Mouse (Mus musculus): ENCODE results near the gene Col12a1. TPM values are rescaled to one million over a fixed set of nuclear protein-coding genes. Genes with fewer than 3 reads are reported as not detected.

Col12a1 gene
- 1 to 10 TPM; 5.4 to 6.2 TPM for total RNA-seq (2021)

DNA sequence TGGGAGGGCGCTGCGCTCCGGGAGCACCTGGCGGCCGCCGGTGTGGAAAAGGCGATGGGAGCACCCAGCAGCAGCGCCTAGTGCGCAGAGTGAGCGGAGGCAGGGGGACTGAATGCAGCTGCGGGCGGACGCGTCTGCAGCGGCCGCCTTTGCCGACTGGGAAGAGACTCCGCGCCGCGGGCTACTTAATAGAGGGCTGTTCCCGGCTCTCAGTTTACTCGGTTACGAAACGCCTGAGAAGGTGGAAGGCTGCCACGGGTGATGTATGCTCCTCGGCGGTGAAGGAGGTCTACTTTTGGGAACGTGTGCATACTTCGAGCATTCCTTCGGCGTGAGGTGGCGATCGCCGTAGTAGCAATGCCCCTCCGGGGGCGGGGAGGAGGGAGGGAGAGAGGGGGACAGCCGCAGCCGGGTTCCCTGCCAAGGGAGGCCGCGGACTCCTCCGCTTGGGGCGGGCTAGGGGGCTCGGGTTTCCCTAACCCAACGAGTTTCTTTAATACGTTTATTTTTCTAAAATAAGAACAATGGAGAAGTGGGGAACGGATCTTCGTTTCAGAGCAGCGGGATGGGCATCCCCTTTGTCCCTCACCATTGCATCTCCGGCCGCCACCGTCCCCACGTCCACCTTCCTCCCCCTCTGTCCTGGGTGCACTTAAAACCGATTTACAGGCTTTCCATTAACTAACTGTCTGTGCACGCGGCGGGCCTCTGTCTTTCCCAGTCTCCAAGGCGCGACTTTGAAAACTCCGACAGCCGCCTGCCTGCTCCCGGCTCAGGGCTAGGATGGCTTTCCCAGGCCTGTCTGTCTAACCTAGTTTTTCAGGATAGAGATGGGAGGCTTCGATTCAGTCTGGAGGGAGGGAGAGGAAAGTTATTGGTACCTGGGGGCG is at the start of gene Col12a1:
Gene Col12a1, minus strand, starts transcription at position 351 of the 890 bp plus-strand sequence.
- intact Hi-C loops (cut with DNase I): no loop called here

DNA sequence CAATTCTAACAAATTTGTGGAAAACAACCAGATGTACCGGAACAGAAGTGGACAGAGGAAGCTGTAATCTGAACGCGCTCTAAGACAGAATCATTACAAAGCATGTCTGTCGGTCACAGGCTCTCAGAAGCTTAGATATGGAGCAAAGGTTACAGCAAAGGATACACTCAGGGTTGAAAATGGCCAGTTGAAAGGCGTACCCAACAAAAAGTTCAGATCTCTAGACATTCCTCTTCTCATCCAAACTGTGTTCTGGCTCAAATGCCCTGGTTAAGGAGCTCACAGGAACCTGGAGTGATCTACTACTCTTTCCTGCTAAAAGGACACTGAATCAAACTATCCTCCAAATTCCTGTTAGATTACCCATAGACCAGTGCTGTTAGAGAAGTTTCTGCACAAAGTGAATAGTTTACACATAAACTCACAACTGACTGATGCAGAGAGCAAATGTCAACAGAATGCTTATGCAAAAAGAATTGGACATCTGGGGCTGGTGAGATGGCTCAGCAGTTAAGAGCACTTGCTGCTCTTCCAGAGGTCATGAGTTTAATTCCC is 48.4 kb upstream of the Col12a1 start:
- intact Hi-C loops (cut with DNase I): no loop called here
- no peak for DNase-seq (ENCODE audit: low spot score in 2 of 2)

More for the DNA sequence above, at the start of gene Col12a1:
- no peak for DNase-seq (ENCODE audit: low spot score in 2 of 2)

DNA sequence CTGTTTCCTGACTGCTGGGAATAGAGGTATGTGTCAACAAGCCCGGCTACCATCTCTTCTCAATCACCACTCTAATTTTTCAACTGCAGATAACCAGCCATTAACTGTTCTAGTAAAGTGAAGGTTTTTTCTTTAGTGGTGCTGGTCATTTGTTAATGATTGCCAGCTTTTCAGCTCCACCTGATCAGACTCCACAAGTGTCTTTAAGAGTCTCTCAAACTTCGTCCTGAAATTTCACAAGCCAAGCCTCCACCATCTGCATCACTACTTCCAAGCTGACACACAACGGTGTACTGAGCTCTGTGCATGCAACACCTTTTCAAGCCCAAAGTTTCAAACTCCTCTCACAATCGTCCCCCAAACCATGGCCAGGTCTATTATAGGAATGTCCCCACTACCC is 46.7 kb upstream of the Col12a1 start:
- intact Hi-C loops (cut with DNase I): no loop called here
- DNase-seq (ENCODE audit: low spot score in 2 of 2): no peak

DNA sequence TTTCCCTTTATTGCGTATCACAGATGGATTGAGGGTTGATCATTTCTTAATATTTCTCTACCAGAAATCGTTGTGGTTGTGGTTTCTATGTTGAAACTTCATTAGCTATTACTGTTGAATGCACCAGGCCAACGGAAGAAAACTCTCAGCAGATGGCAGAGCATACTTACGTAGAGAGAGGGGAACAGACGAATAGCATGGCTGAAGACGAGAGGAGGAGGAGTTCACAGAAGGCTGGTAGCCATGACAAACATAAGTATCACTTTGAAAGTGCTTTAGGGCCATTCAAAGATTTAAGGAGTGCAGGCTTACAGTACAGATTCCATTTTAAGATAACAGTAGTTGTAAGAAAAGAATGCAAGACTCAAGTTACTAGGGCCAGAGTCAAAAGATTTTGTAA is 43.9 kb upstream of the Col12a1 start:
- DNase-seq (ENCODE audit: low spot score in 2 of 2): no peak
- intact Hi-C loops (cut with DNase I): no loop called here

DNA sequence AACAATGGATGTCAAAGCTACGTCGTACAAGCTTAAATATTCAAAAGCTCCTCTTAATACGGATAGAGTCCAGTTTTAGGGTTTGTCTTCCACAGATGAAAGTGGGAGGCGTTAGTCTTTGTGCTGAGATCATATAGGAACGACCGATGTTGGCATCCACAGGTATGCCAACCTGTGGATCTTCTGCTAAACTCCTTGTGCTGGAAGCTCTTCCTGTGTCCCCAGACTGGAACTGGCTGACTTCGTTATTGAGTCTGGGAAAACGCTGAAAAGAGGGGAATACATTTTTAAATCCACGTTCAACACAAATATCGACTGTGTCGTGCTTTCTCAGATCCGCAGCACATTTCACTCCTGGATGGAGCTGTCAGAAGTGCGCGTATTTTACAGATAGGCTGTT is 41.4 kb upstream of the Col12a1 start:
- intact Hi-C loops (cut with DNase I): no loop called here
- no peak for DNase-seq (ENCODE audit: low spot score in 2 of 2)

DNA sequence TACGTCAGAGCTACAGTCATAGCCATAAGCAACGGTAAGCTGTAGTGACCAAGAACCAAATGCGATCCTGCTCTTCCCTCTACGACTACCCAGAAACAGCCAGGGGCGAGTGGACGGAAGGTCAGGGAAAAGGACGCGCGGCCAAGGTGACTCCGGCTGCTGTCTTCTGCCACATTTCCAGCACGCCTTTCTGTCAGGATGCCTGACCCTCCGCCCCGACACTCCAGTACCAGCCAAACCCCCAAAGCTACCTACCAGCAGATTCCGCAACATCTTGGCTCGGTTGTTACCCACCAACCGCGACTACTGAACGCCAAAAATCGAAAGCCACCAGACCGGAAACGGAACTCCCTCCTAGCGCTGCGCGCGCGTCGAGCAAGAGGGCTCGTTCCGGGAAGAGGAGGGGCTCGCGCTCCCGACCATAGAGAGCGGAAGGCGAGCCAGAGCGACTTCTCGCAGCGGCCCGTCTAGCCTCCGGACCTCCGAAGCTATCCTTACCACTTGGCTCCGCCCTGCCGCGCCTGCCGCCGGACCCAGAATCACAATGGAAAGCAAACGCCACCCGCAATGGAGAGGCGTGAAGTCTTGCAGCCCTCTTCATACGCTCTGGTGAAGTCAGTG is 40.9 kb upstream of the Col12a1 start, which contains the start of gene Cox7a2:
Gene Cox7a2, minus strand, starts transcription at position 494 of the 621 bp plus-strand sequence.
- DNase-seq (ENCODE audit: low spot score in 2 of 2): peak; percentile 92 to 93
- intact Hi-C loops (cut with DNase I): loop anchor here (1.0 kb wide), 1 partner anchor 34 kb away; the partner anchor contains the start of gene Tmem30a

DNA sequence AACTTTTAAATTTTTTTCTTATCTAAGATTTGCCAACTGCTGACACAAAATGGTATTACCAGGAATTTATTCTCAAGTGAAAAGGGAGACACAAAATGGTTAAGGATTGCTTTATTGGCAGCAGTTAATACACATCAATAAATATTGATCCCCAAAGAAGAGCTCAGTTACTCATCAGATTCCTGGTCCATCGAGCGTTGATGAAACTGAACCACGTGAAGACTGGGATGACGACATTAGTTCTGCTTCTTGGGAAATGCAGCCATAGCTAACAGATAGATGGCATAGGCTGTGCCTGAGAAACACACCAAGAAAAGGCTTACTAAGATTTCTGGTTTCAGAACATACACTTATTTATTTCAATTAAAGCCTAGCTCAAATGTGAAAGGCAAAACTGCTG is 36.7 kb upstream of the Col12a1 start:
- intact Hi-C loops (cut with DNase I): no loop called here
- DNase-seq (ENCODE audit: low spot score in 2 of 2): no peak

DNA sequence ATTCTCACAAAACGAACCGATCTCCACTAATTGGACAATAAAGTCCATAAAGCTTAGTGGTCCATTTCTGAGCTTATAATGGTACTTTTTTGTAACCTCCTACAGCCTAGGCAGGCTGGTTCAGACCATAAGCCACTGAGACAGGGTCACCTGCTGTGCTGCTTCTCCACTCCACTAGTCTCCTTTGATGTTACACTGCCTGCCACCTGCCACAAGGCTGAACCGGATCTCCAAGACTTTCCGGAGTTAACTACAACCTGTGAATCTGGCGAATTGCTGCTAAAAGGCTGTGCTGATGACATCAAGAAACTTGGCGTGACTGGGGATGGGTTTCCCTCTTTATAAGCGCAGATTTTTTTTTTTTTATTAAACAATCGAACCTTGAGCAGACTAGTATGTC is 33.2 kb upstream of the Col12a1 start:
- DNase-seq (ENCODE audit: low spot score in 2 of 2): no peak
- intact Hi-C loops (cut with DNase I): no loop called here

DNA sequence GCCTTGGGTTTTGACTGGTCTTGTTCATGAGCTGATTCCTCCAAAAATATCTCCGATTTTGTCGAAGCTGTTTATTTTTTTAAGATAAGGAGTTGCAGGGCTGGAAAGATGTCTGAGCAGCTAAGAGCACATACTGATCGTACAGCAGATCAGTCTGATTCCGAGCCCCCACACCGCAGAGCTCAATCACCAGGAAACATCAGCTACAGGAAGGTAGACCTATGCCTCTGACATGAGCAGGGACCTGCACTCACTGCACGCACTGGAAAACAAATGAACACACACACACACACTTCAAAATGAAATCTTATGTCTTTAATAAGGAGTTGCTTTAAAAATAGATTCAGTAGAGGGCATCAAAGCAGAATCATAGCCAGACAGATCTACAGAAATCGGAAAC is 32.1 kb upstream of the Col12a1 start:
- DNase-seq (ENCODE audit: low spot score in 2 of 2): no peak
- intact Hi-C loops (cut with DNase I): no loop called here

DNA sequence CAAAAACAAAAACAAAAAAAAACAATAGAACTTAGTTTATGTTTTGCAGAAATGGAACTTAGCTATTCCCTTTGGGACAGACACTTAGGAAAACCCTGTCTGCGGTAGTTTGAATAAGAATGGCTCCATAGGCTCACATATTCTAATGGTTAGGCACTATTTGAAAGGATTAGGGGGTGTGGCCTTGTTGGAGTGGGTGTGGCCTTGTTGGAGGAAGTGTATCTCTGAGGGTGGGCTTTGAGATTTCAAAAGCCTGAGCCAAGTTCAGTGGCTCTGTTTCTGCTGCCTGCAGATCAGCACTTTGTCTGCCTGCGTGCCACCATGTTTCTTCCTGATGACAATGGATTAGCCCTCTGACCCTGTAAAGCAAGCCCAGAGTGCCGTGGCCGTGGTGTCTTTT is 26.4 kb upstream of the Col12a1 start:
- intact Hi-C loops (cut with DNase I): no loop called here
- DNase-seq (ENCODE audit: low spot score in 2 of 2): no peak

DNA sequence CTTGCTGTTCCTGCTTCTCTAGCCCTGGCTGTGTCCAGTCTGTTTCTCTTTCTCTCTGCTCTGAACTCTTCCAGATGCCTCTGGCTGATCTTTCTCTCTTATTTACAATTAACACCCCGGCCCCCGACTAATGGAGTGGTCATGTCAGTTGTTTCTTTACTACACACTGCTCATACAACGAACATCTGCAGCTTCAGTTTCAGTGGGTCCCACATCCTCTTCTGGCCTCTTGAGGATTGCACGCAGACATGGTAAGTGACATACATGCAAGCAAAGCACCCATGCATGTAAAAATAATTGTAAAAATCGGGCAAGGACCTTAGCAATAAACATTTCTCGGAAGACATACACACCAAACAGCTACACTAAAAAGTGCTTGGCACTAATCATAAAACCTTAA is 17.0 kb upstream of the Col12a1 start:
- intact Hi-C loops (cut with DNase I): no loop called here
- no peak for DNase-seq (ENCODE audit: low spot score in 2 of 2)

DNA sequence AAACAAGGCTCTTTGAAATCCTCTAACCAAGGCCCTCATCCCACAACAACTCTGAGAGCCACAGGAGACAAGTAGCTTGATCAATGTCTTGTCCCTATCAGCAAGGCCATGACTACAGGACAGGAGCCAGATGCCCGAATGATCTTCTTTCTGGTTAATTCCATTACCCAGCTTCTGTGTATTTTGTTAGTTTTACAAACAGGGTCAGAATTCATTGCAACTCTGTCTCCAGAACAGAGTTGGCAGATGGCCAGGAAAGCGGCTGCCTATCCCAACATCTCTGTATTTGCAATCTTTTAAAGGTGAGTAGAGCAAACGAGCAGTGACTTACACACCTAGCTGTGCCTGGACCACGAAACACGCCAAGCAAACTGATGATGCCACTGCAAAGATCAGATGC is 11.7 kb upstream of the Col12a1 start:
- intact Hi-C loops (cut with DNase I): no loop called here

DNA sequence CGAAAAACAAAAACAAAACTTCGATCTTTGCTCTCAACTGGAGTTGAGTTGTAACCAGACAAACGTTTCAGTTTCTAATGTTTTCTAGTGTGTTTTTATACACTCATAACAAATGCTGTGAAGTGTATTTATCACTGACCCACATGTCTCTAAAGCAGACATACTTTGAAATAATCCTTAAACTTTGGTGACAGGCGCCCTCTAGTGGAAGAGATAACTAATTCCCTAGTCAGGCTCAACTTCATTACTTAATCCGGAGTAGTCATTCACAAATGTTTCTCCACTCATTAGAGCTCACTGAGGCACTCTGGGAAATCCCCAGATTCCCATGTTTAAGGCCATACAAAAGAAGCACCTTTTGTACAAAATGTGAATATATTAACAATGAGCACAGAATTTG is 4.5 kb upstream of the Col12a1 start:
- intact Hi-C loops (cut with DNase I): loop anchor here (5.0 kb wide), 2 partner anchors 951 to 1076 kb away; no protein-coding TSS in a partner anchor

More for the DNA sequence above, 11.7 kb upstream of the Col12a1 start:
- no peak for DNase-seq (ENCODE audit: low spot score in 2 of 2)

DNA sequence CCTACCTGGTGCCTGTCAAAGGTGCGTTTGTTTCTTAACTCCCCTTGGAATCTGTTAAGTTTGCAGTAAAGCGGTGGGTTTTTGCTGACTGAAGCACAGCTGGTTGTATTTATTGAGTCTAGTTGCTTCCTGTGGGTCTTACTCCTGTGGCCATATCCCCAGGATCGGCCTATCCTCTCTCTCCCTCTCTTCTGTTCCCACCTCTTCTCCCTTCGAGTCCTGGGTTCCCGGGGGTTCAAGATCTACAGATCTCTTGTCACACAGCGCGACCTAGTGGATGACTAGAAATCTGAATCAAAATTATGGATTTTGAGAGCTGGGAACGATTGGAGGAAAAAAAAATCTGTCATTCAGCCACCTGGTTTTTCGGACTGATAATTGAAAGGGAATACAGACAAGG is 2.4 kb upstream of the Col12a1 start:
- intact Hi-C loops (cut with DNase I): loop anchor here (2.0 to 5.0 kb wide), 3 partner anchors 932 to 1074 kb away; no protein-coding TSS in a partner anchor
- DNase-seq (ENCODE audit: low spot score in 2 of 2): peak in 1 of 2 experiments; percentile 24

More for the DNA sequence above, 4.5 kb upstream of the Col12a1 start:
- DNase-seq (ENCODE audit: low spot score in 2 of 2): no peak

DNA sequence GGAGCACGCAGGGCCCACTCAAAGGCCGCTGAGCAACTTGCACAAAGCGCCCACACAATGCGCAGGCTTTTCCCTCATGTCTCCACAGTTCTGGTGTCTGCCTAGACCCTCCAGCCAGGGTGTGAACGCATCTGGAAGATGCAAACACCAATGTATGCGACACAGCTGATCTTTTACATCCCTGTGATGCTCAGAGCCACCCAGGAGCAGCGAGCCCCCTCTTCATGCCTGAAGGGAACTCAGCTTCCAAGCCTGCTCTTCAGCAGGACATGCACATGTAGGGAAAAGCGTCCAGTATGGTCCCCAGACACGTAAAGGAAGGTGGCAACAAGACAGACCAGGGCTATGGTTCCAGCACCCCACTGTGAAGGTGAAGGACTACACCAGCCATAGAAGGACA is 1.5 kb upstream of the Col12a1 start:
- intact Hi-C loops (cut with DNase I): loop anchor here (2.0 to 5.0 kb wide), 3 partner anchors 931 to 1073 kb away; no protein-coding TSS in a partner anchor
- no peak for DNase-seq (ENCODE audit: low spot score in 2 of 2)

DNA sequence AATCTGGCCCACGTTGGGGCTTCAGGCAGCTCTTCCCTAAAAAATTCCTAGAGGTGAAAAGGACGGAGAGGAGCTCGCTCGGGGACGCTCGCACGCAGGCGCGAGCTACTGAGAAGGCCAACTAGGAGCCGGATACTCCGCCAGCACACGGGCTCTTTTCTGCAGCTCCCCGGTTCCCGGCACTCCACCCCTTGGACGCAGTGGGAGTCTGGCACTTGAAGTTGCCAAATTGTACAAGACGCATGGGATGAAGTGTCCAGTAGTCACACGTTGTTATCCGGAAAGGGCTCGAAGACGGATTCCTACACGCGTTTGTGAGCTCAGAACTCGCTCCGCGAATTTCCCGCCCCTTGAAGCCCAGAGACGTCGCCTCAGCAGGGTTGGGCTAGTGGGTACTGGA is 820 bp upstream of the Col12a1 start:
- intact Hi-C loops (cut with DNase I): no loop called here
- no peak for DNase-seq (ENCODE audit: low spot score in 2 of 2)

DNA sequence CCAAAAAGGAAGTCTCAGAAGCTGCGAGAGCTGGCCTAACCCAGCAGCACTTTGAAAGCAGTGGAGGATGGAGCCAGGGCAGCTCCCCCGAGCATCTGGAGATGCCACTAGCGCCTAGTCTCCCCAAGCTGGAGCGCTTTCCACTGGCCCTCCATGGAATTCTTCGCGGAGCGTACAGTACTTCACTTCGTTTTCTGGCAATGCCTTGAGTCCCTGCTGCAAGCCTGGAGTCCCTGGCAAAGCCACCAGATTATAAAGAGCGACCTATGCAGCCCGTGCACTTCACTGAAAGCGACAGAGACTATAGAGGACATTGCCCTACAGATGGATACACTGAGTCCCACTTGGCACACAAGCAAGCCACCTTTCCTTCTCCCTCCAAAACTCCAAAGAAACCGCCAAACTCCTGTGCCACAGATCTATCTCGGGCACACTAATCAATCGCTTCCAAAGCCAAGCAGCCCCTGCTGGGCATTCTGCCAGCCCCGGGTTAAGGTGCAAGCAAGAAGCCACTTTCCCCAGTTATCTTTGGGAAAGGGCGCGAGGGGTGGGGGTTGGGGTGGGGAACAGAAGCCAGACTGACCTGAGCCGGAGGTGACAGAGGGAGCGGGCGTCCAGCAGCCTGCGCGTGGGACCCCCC is 675 bp downstream of the Col12a1 start:
- intact Hi-C loops (cut with DNase I): loop anchor here (1.0 to 2.0 kb wide), 2 partner anchors 609 to 673 kb away; no protein-coding TSS in a partner anchor
- no peak for DNase-seq (ENCODE audit: low spot score in 2 of 2)

DNA sequence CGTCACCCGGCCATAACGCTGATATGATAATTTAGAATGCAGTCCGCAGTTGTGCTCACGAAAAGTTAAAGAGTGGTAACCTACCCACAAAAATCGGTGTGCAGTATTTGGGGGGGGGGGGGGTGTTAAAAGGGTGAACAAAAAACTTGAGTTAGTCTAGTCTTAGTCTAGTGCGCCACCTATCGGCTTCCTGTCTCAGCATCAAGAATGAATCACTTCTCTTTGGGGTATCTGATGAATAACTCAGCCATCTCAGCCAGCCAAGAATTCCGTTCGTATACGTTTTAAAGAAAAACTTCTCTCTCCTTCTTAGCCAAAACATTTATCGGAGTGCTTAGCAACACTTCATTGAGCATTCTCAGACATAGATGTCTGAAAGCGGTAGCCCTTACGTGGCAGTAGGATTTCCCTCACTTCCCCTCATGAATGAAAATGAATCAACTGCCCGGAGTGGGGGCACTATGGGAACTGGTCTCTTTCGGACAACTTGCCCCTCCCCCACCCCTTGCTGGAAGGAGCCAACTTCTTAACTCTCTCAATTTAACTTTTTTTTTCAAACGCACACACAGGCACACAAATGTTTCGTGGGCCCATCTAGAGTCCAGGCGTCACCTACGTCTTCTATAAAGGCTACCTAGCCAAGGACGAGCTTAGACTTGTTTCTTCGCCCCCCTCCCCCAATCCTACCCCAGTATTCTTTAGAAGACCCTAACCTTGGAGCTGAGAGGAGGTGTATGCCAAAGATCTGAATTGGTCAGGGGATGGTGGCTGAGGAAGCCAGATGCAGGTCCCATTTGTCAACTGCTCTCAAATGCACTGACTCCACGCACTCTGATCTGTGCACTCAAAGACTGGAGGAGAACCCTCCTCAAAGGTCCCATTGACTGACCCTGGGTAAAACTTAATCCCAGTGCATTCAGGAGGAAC is 1.5 kb downstream of the Col12a1 start:
- DNase-seq (ENCODE audit: low spot score in 2 of 2): peak; percentile 50 to 65
- intact Hi-C loops (cut with DNase I): loop anchor here (1.0 to 2.0 kb wide), 2 partner anchors 608 to 672 kb away; no protein-coding TSS in a partner anchor

DNA sequence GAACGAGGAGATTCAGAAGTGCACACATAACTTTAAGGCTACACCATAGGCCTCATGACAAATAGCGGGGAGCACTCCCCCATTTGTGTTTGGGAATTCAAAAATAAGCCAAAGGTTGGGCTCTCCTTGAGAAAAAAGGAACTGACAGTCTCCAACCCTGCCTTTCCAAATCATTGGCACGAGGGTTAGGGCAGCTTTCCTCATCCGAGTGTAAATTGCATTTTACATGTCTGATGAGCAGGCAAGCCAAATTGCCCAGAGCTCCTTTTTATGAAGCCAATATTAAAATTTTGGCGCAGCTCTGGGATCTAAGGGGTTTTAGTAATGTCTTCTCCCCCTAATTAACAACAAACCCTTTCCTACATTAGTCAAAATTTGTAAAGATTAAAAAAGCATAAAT is 2.1 kb downstream of the Col12a1 start:
- intact Hi-C loops (cut with DNase I): loop anchor here (2.0 kb wide), 1 partner anchor 672 kb away; no protein-coding TSS in a partner anchor
- DNase-seq (ENCODE audit: low spot score in 2 of 2): no peak

All from left cerebral cortex, postnatal 36 days (tissue).